Mouse (Mus musculus) forebrain, embryonic 10.5 days (tissue): ENCODE measurements around the gene Rbm20. TPM values are rescaled to one million over a fixed set of nuclear protein-coding genes. Genes with fewer than 3 reads are reported as not detected.
A peak's percentile ranks its signal among the peaks of the same experiment; 100 is the strongest.

Experiments used
- DNase-seq: peaks from one replicate; pipeline ENCODE4 v3.0.0-alpha.2; 2017; ENCODE audit warnings: low spot score; ENCODE audit errors: extremely low spot score
- H3K27ac ChIP-seq: fragments of 300-500 bp; sonication (generic); 2 replicates; pipeline ENCODE4 v1.5.1; 2016; ENCODE audit warnings: mild to moderate bottlenecking
- H3K27me3 ChIP-seq: fragments of 300-500 bp; sonication (generic); 2 replicates; pipeline ENCODE4 v1.6.1; 2016; ENCODE audit warnings: mild to moderate bottlenecking; ENCODE audit not compliant: poor library complexity, severe bottlenecking
- H3K36me3 ChIP-seq: fragments of 300-500 bp; sonication (generic); replicated peaks from 2 replicates; pipeline ENCODE4 v1.6.1; 2016; ENCODE audit warnings: mild to moderate bottlenecking, moderate library complexity
- H3K4me1 ChIP-seq: fragments of 300-500 bp; sonication (generic); 2 replicates; pipeline ENCODE4 v1.6.1; 2016
- H3K4me3 ChIP-seq: fragments of 300-500 bp; sonication (generic); 2 replicates; pipeline ENCODE4 v1.5.1; 2016; ENCODE audit warnings: mild to moderate bottlenecking, moderate library complexity
- H3K9me3 ChIP-seq: fragments of 300-500 bp; sonication (generic); 2 replicates; pipeline ENCODE4 v1.6.1; 2016; ENCODE audit warnings: mild to moderate bottlenecking, moderate library complexity
- WGBS: fragments of 180-500 bp; shearing (Covaris S2); methylation state at CpG from one replicate; pipeline ENCODE4 v1.1.7; 2016; 5-methylcytosine and 5-hydroxymethylcytosine counted together
- polyA plus RNA-seq: library from polyadenylated mRNA; unstranded; fragments of >200 nt; fragmentation: Nextera tagmentation; extraction: Ambion mirVana; gene quantifications from 2 replicates; pipeline ENCODE4 v1.2.1, GENCODE M21; 2016

Rbm20 gene
- polyA plus RNA-seq, 1 experiment from 2014 or later: 1.6 TPM

DNA sequence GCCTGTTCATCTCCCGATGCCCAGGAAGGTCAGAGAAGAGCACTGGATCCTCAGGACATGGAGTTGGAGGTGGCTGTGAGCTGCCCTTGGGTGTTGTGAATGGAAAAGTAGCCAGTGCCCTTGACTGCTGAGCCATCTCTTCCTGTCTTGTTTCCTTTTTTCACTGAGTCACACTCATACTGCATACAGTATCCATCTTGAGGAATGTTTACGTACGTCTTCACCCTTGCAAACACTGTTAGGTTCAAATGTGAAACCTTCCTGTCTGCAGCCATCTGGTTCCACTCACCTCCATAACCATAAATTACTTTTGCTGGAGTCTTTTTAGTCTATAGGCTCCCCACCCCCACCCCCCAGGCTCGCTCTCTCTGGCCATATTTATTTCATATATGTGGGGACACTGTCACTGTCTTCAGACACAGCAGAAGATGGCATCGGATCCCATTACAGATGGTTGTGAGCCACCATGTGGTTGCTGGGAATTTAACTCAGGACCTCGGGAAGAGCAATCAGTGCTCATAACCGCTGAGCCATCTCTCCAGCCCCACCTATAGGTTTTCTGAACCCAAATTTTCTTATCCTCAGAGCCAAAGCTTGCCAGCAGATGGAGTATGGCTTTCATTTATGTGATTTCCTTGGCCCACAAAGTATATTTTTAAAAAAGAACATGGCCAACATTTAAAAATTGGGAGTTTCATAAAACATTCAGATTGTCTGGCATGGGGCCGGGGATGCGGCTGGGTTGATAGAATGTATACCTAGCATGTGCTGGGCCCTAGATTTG, 51.0 kb downstream of the Rbm20 start:
- Histone ChIP-seq H3K4me1 (peaks cover 14% of the 10 kb centered on the region; the same call in 1 of the 2 replicates), H3K9me3 (no peaks in the 10 kb centered on the region), H3K36me3 (no peaks in the 10 kb centered on the region), H3K27ac (no peak overlapping the region), H3K27me3 (no peaks in the 10 kb centered on the region), H3K4me3 (no peak overlapping the region)
- 82% methylated on average over 9 of the region's 9 CpGs for WGBS
- DNase-seq: no peak

DNA sequence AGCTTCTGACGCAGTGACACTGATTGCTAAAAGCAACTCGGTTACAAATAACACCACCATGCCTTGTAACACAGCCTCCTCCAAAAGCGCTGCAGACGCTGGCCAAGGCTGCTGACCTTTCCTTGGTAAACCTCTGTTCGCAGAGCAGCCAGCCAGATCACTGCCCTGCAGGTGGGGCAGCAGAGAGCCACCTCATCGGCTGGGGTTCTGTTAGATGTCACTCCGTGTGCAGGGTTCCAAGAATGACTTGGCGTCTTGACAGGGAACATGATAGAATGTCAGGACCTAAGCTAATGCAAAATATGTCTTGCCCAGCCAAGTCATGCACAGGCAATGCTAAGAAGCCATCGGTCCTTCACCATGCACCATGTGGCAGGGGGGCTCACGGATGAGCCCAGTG, 52.8 kb downstream of the Rbm20 start:
- whole genome bisulfite sequencing: 85% methylated on average over 10 of the region's 10 CpGs
- H3K27ac ChIP-seq: no peak overlapping the region
- H3K9me3 ChIP-seq: no peaks in the 10 kb centered on the region
- no peak overlapping the region for H3K4me3 ChIP-seq
- peaks cover 14% of the 10 kb centered on the region; the same call in 1 of the 2 replicates for H3K4me1 ChIP-seq
- no peak for DNase-seq
- no peaks in the 10 kb centered on the region for H3K36me3 ChIP-seq
- no peaks in the 10 kb centered on the region for H3K27me3 ChIP-seq

DNA sequence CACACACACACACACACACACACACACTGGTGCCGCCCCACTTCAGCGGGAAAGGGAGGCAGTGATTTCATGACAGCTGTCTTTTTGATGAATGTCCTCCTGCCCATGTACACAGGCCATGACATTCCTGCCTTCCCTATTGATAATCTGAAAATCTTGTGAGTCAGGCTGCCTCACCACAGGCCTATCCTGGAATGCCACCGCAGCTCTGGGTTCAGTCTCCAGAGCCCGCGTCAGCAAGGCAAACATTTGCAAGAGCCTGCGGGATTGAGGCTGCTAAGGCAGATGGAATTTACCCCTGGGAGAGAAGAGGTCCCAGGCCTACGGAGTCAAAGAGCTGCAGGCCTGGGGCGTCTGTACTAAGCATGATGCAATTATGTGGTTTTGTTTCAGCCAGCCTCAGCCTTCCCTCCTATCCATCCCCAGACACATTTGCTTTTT, 54.7 kb downstream of the Rbm20 start:
- Histone ChIP-seq H3K27ac (no peak overlapping the region), H3K27me3 (no peaks in the 10 kb centered on the region), H3K4me3 (no peak overlapping the region), H3K36me3 (no peaks in the 10 kb centered on the region), H3K4me1 (peaks cover 6% of the 10 kb centered on the region; the same call in 1 of the 2 replicates), H3K9me3 (no peaks in the 10 kb centered on the region)
- no peak for DNase-seq
- 72% methylated on average over 8 of the region's 8 CpGs for WGBS

DNA sequence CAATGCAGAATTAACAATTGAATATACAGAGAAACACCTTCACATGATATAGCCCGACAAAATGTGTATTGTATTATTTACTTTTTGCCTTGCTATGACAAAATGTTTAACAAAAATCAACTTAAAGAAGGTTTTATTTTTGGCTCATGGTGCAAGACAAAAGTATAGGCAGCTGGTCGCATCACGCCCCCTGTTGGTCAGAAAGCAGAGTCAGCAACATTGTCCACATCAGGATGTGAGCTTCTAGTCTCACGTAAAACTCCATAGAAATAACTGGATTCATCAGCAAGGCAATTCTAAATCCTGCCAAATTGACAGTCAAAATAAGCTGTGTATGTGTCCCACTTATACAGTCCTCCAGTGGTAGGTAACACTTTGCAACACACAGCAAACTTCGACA, 57.7 kb downstream of the Rbm20 start:
- DNase-seq: no peak

DNA sequence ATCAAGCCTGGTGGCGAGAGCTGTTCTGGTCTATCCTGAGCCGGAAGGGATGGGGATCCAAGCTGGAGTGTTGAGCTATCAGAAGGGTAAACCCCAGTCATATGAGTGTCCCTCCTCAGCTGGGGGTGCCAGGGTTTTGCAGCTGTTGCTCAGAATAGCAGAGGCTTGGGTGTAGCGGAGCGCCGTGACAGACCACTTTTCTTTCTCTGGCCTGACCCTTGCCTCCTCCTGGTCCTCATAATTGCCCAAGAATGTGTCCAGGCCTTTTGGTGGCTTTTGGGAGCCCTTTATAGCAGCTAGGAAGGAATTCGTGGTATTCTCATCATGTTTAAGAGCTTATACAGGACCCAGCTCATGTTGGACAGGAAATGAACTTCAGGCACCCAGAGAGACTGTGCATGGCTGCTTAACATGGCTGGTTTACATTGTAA, 61.6 kb downstream of the Rbm20 start:
- WGBS: 62% methylated on average over 6 of the region's 6 CpGs
- Histone ChIP-seq H3K27ac (peak overlapping the region; percentile 2; the same call in 1 of the 2 replicates), H3K27me3 (no peaks in the 10 kb centered on the region), H3K36me3 (no peaks in the 10 kb centered on the region), H3K9me3 (no peaks in the 10 kb centered on the region), H3K4me1 (peaks cover 8% of the 10 kb centered on the region), H3K4me3 (no peak overlapping the region)
- no peak for DNase-seq

More for the DNA sequence above, 57.7 kb downstream of the Rbm20 start:
- WGBS: 56% methylated on average over 5 of the region's 5 CpGs
- H3K4me3 ChIP-seq: no peak overlapping the region
- H3K36me3 ChIP-seq: no peaks in the 10 kb centered on the region
- no peak overlapping the region for H3K27ac ChIP-seq
- H3K27me3 ChIP-seq: no peaks in the 10 kb centered on the region
- peaks cover 10% of the 10 kb centered on the region for H3K4me1 ChIP-seq
- no peaks in the 10 kb centered on the region for H3K9me3 ChIP-seq

DNA sequence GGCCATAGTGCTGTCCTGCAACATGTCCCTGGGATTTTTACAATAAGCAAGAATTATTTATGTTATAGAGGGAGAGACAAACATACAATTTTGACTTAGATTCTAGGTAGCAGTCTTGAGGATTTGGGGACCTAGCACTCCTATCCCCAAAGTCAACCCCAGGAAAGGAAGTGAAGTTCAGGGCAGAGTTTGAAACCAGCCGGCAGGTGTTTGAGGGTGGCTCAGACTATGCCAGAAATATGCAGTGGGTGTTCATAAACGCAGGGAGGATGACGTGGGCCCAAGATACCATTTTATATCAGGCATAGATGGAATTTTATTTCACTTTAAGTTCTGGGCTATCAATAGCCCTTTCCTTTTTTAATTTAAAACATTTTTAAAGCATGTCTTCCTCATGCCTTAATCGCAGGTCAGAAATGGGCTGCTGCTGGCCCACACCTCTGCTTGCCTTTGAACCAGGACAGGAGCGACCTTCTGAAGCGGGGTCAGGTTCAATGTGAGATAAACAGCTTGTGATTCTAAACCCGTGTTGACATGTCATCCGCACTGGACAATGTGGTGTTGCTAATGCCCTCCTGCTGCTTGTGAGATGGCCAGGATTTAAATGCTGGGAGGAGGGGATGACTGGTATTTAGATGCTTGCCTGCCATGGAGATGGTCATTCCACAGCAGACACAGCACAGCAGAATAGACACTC, 62.6 kb downstream of the Rbm20 start:
- no peaks in the 10 kb centered on the region for H3K36me3 ChIP-seq
- no peak overlapping the region for H3K4me3 ChIP-seq
- no peaks in the 10 kb centered on the region for H3K27me3 ChIP-seq
- peaks cover 8% of the 10 kb centered on the region for H3K4me1 ChIP-seq
- no peak for DNase-seq
- H3K27ac ChIP-seq: no peak overlapping the region
- no peaks in the 10 kb centered on the region for H3K9me3 ChIP-seq
- 83% methylated on average over 8 of the region's 8 CpGs for WGBS

DNA sequence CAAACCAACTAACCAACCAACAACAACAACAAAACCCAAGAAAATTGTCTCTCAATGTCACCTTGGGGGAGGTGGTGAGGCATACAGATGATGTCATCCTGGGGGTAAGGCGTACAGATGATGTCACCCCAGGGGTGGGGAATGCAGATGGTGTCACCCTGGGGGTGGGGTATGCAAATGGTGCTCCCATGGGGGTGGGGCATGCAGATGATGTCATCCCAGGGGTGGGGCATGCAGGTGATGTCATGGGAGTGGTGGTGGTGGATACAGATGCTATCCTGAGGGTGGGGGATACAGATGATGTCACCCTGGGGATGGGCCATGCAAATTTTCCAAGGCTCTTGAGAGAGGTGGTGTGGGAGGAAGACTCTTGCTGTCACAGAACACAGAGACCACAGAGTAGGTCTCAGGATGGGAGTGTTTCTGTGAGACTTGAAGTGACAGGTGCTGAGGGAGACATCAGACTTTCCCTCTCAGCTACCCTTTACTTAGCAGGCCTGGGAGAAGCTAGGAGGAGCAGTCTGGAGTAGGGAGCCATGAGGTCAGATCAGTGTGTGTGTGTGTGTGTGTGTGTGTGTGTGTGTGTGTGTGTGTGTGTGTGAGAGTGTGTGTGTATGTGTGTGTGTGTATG, 63.8 kb downstream of the Rbm20 start:
- no peaks in the 10 kb centered on the region for H3K27me3 ChIP-seq
- no peak overlapping the region for H3K27ac ChIP-seq
- H3K9me3 ChIP-seq: no peaks in the 10 kb centered on the region
- H3K4me3 ChIP-seq: no peak overlapping the region
- no peak for DNase-seq
- WGBS: 91% methylated on average over 1 of the region's 1 CpGs
- H3K4me1 ChIP-seq: peaks cover 8% of the 10 kb centered on the region
- no peaks in the 10 kb centered on the region for H3K36me3 ChIP-seq

DNA sequence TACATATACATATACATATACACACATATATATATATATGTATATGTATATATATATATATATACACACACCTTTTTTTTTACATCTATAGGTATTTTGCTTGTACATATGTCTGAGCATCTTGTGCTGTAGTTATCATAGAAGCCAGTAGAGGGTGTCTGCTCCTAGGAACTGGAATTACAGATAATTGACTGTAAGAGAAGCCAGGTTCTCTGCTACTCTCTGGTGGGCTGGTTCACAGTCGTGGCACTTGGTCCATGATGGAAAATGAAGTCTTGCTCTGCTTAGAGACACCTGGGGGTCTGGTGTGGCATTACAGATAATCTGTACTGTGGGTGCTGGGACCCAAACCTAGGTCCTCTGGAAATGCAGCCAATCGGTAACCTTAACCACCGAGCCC, 64.8 kb downstream of the Rbm20 start:
- no peaks in the 10 kb centered on the region for H3K27me3 ChIP-seq
- H3K27ac ChIP-seq: no peak overlapping the region
- WGBS: 67% methylated on average over 3 of the region's 3 CpGs
- H3K36me3 ChIP-seq: no peaks in the 10 kb centered on the region
- no peak for DNase-seq
- H3K4me1 ChIP-seq: peaks cover 8% of the 10 kb centered on the region
- H3K9me3 ChIP-seq: no peaks in the 10 kb centered on the region
- no peak overlapping the region for H3K4me3 ChIP-seq

DNA sequence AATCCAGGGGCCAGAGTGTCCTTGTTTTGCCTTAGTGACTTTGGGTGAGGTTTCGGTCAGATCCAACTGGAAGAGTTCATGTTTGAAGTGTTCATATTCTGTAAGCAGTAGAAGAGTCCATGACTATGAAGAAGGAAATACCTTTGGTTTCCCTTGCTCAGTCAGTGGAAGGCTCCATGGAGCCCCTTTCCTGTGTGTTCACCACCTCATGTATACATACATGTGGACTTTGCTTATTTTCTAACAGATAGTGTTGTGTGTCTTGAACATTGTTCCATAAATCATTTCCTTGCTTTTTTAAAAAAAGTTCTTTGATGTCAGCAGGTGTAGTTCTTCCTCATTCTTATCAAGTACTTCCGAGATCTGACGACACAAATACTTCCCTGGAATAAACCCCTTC, 68.2 kb downstream of the Rbm20 start:
- Histone ChIP-seq H3K27me3 (no peaks in the 10 kb centered on the region), H3K4me1 (no peaks in the 10 kb centered on the region), H3K9me3 (no peaks in the 10 kb centered on the region), H3K4me3 (no peak overlapping the region), H3K36me3 (no peaks in the 10 kb centered on the region), H3K27ac (no peak overlapping the region)
- WGBS: 92% methylated on average over 3 of the region's 3 CpGs
- DNase-seq: no peak

DNA sequence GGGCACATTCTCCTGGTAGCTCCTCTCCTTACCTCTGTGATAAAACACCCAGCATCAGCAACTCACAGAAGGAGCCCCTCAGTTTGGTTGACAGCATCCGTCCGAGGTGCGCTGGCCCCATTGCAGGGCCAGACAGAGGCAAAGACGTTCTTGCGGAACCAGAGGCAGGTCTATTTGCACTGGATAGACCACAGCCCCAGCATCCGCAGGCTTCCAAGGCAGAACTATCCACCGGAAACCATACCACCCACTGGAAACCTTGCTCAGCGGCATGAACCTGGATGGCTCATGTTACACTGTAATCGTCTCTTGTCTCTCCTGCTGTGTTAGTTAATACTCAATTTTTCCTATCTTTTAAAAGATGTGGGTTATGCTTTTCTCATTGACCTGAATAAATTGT, 69.0 kb downstream of the Rbm20 start:
- Histone ChIP-seq H3K27me3 (no peaks in the 10 kb centered on the region), H3K9me3 (no peaks in the 10 kb centered on the region), H3K4me3 (no peak overlapping the region), H3K27ac (no peak overlapping the region), H3K36me3 (no peaks in the 10 kb centered on the region), H3K4me1 (no peaks in the 10 kb centered on the region)
- no peak for DNase-seq
- 85% methylated on average over 9 of the region's 9 CpGs for WGBS

DNA sequence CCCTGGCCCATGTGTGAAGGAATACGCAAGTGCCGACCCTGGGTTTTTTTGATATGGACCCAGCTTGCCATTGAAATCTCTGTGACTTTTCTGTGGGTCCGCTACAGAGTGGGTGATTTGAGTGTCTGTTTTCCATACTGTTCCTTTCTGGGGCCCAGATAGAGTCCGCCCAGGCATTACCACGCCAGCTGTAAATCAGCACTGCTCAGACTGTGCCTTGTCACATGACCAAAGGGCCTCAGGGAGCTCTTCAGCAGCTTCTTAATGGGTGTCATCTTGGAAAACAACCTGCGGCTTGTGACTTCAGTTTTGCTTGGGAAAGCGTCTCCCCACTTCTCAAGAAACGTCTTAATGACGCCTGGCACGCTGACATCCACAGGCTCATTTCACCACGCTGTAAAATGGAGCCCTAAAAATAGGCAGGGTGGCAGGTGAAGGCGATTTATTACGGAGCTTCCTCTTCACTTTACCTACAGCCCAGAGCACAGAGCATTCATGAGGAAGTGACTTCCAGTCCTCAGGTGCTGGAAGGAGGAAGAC, 71.2 kb downstream of the Rbm20 start:
- Histone ChIP-seq H3K4me1 (no peaks in the 10 kb centered on the region), H3K27me3 (no peaks in the 10 kb centered on the region), H3K27ac (no peak overlapping the region), H3K9me3 (no peaks in the 10 kb centered on the region), H3K36me3 (no peaks in the 10 kb centered on the region), H3K4me3 (no peak overlapping the region)
- WGBS: 92% methylated on average over 13 of the region's 13 CpGs
- no peak for DNase-seq

DNA sequence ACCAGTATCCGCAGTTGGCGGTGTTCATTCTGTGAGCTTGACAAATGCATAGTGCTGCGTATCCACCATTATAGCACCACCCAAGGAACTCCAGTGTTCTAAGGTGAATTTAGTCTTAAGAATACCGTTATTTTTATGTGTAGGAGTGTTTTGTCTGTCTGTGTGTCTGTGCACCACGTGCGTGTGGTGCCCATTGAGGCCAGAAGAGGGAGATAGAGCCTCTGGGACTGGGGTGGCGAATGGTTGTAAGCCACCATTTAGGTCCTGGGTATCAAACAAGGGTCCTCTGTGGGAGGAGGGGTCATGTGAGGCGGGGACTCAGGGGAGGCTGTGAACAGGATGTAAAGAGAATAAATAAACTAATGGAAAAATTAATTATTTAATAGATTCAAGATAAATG, 72.2 kb downstream of the Rbm20 start:
- H3K4me3 ChIP-seq: no peak overlapping the region
- 94% methylated on average over 8 of the region's 8 CpGs for WGBS
- no peak for DNase-seq
- H3K27me3 ChIP-seq: no peaks in the 10 kb centered on the region
- no peak overlapping the region for H3K27ac ChIP-seq
- H3K4me1 ChIP-seq: peaks cover 1% of the 10 kb centered on the region
- H3K9me3 ChIP-seq: no peaks in the 10 kb centered on the region
- H3K36me3 ChIP-seq: no peaks in the 10 kb centered on the region
